Mouse (Mus musculus) kidney, adult 11 months (tissue): ENCODE results near the gene Asxl1.

ENCODE experiments used
- DNase-seq: peaks from one replicate; pipeline ENCODE4 v3.0.0; 2022

Asxl1 gene

GRCm38 (mm10) chr2:153445137-153446016 is 99.7 kb downstream of the Asxl1 start:
- DNase-seq: no peak

- DNase-seq: no peak
Measured at GRCm38 (mm10) chr2:153446017-153446408, 100.4 kb downstream of the Asxl1 start.

GRCm38 (mm10) chr2:153446476-153446875 is 100.8 kb downstream of the Asxl1 start:
- no peak for DNase-seq

GRCm38 (mm10) chr2:153447719-153448118 is 102.1 kb downstream of the Asxl1 start:
- no peak for DNase-seq

- DNase-seq: no peak
Measured at GRCm38 (mm10) chr2:153448519-153448918, 102.9 kb downstream of the Asxl1 start.
